Mouse (Mus musculus): Measurements from ENCODE around the gene Ift20. TPM values are rescaled to one million over a fixed set of nuclear protein-coding genes. Genes with fewer than 3 reads are reported as not detected.
A peak's percentile ranks its signal among the peaks of the same experiment; 100 is the strongest.

The Ift20 gene
- polyA plus RNA-seq, 1 experiment from 2014 or later, result 216 TPM

- Histone ChIP-seq H3K9ac (replicated peaks; ENCODE audit: low read depth) (peak within 1 kb of the TSS; percentile 41), H3K9me3 (ENCODE audit: low read length) (no peaks in the 10 kb centered on the region), H3K4me1 (ENCODE audit: insufficient read depth, low read depth, low read length) (peaks cover 2% of the 10 kb centered on the region; the same call in 1 of the 2 replicates), H3K36me3 (ENCODE audit: insufficient read depth, low read length) (no peaks in the 10 kb centered on the region), H3K4me2 (replicated peaks; ENCODE audit: low read depth, low read length) (peak within 1 kb of the TSS; percentile 75), H3K4me3 (ENCODE audit: low read depth, low read length) (peak within 1 kb of the TSS; percentile 57), H3K27me3 (replicated peaks; ENCODE audit: insufficient read depth, low read length) (no peaks in the 10 kb centered on the region), H3K27ac (ENCODE audit: low read length) (peak within 1 kb of the TSS; percentile 11; the same call in 1 of the 2 replicates)
- WGBS, result under 1% methylated on average over 60 of the region's 60 CpGs
- DNase-seq (ENCODE audit: low spot score), result peak; percentile 99
- TF ChIP-seq CTCF (IDR thresholded peaks at IDR 0.05) (peak; percentile 58), EP300 (IDR thresholded peaks at IDR 0.05) (no peak)
- ATAC-seq, result peak; percentile 100
Measured at GRCm38 (mm10) chr11:78550168-78551058, 14.3 kb downstream of the Ift20 start, which contains the start of gene Tmem97. Gene Tmem97 (minus strand): TSS chr11:78550777.

- DNase-seq (ENCODE audit: low spot score) (no peak), ATAC-seq (0 out of 2 replicates have a peak, but pooled peaks have one; percentile 1)
- no peaks in the 10 kb centered on the region for H3K36me3 ChIP-seq (ENCODE audit: insufficient read depth, low read length)
- no peak overlapping the region for H3K9ac ChIP-seq (replicated peaks; ENCODE audit: low read depth)
- peak overlapping the region; percentile 57; the same call in 1 of the 2 replicates for H3K4me3 ChIP-seq (ENCODE audit: low read depth, low read length)
- H3K9me3 ChIP-seq (ENCODE audit: low read length), result no peaks in the 10 kb centered on the region
- no peak overlapping the region for H3K27ac ChIP-seq (ENCODE audit: low read length)
- peak overlapping the region; percentile 75 for H3K4me2 ChIP-seq (replicated peaks; ENCODE audit: low read depth, low read length)
- H3K4me1 ChIP-seq (ENCODE audit: insufficient read depth, low read depth, low read length), result peaks cover 2% of the 10 kb centered on the region; the same call in 1 of the 2 replicates
- WGBS, result 30% methylated on average over 6 of the region's 6 CpGs
- no peaks in the 10 kb centered on the region for H3K27me3 ChIP-seq (replicated peaks; ENCODE audit: insufficient read depth, low read length)
- TF ChIP-seq CTCF (IDR thresholded peaks at IDR 0.05) (no peak), EP300 (IDR thresholded peaks at IDR 0.05) (no peak)
Measured at GRCm38 (mm10) chr11:78551059-78551398, 14.9 kb downstream of the Ift20 start.

- no peak overlapping the region for H3K9ac ChIP-seq (replicated peaks; ENCODE audit: low read depth)
Measured at GRCm38 (mm10) chr11:78555623-78556022, 19.5 kb downstream of the Ift20 start.

GRCm38 (mm10) chr11:78556070-78556469, 19.9 kb downstream of the Ift20 start:
- TF ChIP-seq CTCF (IDR thresholded peaks at IDR 0.05) (no peak), EP300 (IDR thresholded peaks at IDR 0.05) (no peak)
- H3K9me3 ChIP-seq (ENCODE audit: low read length), result no peaks in the 10 kb centered on the region
- no peak overlapping the region for H3K4me3 ChIP-seq (ENCODE audit: low read depth, low read length)
- DNase-seq (ENCODE audit: low spot score) (no peak), ATAC-seq (no peak)
- WGBS, result 58% methylated on average over 4 of the region's 4 CpGs
- no peaks in the 10 kb centered on the region for H3K27me3 ChIP-seq (replicated peaks; ENCODE audit: insufficient read depth, low read length)
- H3K36me3 ChIP-seq (ENCODE audit: insufficient read depth, low read length), result no peaks in the 10 kb centered on the region
- no peaks in the 10 kb centered on the region for H3K4me1 ChIP-seq (ENCODE audit: insufficient read depth, low read depth, low read length)
- H3K4me2 ChIP-seq (replicated peaks; ENCODE audit: low read depth, low read length), result no peak overlapping the region
- no peak overlapping the region for H3K27ac ChIP-seq (ENCODE audit: low read length)
- no peak overlapping the region for H3K9ac ChIP-seq (replicated peaks; ENCODE audit: low read depth)

More at GRCm38 (mm10) chr11:78555623-78556022, 19.5 kb downstream of the Ift20 start:
- Histone ChIP-seq H3K9me3 (ENCODE audit: low read length) (no peaks in the 10 kb centered on the region), H3K4me1 (ENCODE audit: insufficient read depth, low read depth, low read length) (no peaks in the 10 kb centered on the region), H3K4me3 (ENCODE audit: low read depth, low read length) (no peak overlapping the region), H3K27me3 (replicated peaks; ENCODE audit: insufficient read depth, low read length) (no peaks in the 10 kb centered on the region), H3K36me3 (ENCODE audit: insufficient read depth, low read length) (no peaks in the 10 kb centered on the region), H3K4me2 (replicated peaks; ENCODE audit: low read depth, low read length) (no peak overlapping the region), H3K27ac (ENCODE audit: low read length) (no peak overlapping the region)
- 62% methylated on average over 3 of the region's 3 CpGs for WGBS
- DNase-seq (ENCODE audit: low spot score) (no peak), ATAC-seq (no peak)
- TF ChIP-seq CTCF (IDR thresholded peaks at IDR 0.05) (no peak), EP300 (IDR thresholded peaks at IDR 0.05) (no peak)

- 49% methylated on average over 8 of the region's 8 CpGs for WGBS
- Histone ChIP-seq H3K4me1 (ENCODE audit: insufficient read depth, low read depth, low read length) (no peaks in the 10 kb centered on the region), H3K27me3 (replicated peaks; ENCODE audit: insufficient read depth, low read length) (no peaks in the 10 kb centered on the region), H3K4me3 (ENCODE audit: low read depth, low read length) (no peak overlapping the region), H3K36me3 (ENCODE audit: insufficient read depth, low read length) (no peaks in the 10 kb centered on the region), H3K9me3 (ENCODE audit: low read length) (no peaks in the 10 kb centered on the region), H3K27ac (ENCODE audit: low read length) (no peak overlapping the region), H3K9ac (replicated peaks; ENCODE audit: low read depth) (no peak overlapping the region), H3K4me2 (replicated peaks; ENCODE audit: low read depth, low read length) (no peak overlapping the region)
- DNase-seq (ENCODE audit: low spot score) (no peak), ATAC-seq (no peak; the same call in 1 of the 2 replicates)
- TF ChIP-seq EP300 (IDR thresholded peaks at IDR 0.05) (no peak), CTCF (IDR thresholded peaks at IDR 0.05) (peak; percentile 71)
Measured at GRCm38 (mm10) chr11:78557241-78557640, 21.1 kb downstream of the Ift20 start.

- TF ChIP-seq EP300 (IDR thresholded peaks at IDR 0.05), result no peak
- TF ChIP-seq CTCF (IDR thresholded peaks at IDR 0.05), result peak; percentile 93
Measured at GRCm38 (mm10) chr11:78560447-78560846, 24.3 kb downstream of the Ift20 start.

More at GRCm38 (mm10) chr11:78560447-78560846, 24.3 kb downstream of the Ift20 start:
- 9% methylated on average over 4 of the region's 4 CpGs for WGBS
- H3K4me2 ChIP-seq (replicated peaks; ENCODE audit: low read depth, low read length), result no peak overlapping the region
- H3K4me1 ChIP-seq (ENCODE audit: insufficient read depth, low read depth, low read length), result no peaks in the 10 kb centered on the region
- no peaks in the 10 kb centered on the region for H3K27me3 ChIP-seq (replicated peaks; ENCODE audit: insufficient read depth, low read length)
- H3K4me3 ChIP-seq (ENCODE audit: low read depth, low read length), result no peak overlapping the region
- H3K36me3 ChIP-seq (ENCODE audit: insufficient read depth, low read length), result no peaks in the 10 kb centered on the region
- H3K9ac ChIP-seq (replicated peaks; ENCODE audit: low read depth), result no peak overlapping the region
- H3K27ac ChIP-seq (ENCODE audit: low read length), result no peak overlapping the region
- ATAC-seq, result peak; percentile 74
- peak; percentile 86 for DNase-seq (ENCODE audit: low spot score)
- no peaks in the 10 kb centered on the region for H3K9me3 ChIP-seq (ENCODE audit: low read length)

Data from lung, postnatal 0 days (tissue).